Mouse (Mus musculus) CD8-positive naive resting alpha-beta T cell, adult 2 months (primary cell): Measurements from ENCODE around the gene Grik3.
"Not testable (repeated sequence)": the region's sequence is repeated elsewhere in the genome, so short reads cannot be mapped to it uniquely, and the experiment has no call there.

Experiments
- DNase-seq, 2 experiments: peaks; one replicate each; pipeline ENCODE4 v3.0.0; 2022; ENCODE audit warnings: low read depth in 2 of 2, low spot score in 2 of 2

The Grik3 gene

GRCm38 (mm10) chr4:125587577-125587976, 97.1 kb downstream of the Grik3 start:
- no peak for DNase-seq

GRCm38 (mm10) chr4:125590241-125590919, 99.9 kb downstream of the Grik3 start:
- DNase-seq, result no peak

DNA sequence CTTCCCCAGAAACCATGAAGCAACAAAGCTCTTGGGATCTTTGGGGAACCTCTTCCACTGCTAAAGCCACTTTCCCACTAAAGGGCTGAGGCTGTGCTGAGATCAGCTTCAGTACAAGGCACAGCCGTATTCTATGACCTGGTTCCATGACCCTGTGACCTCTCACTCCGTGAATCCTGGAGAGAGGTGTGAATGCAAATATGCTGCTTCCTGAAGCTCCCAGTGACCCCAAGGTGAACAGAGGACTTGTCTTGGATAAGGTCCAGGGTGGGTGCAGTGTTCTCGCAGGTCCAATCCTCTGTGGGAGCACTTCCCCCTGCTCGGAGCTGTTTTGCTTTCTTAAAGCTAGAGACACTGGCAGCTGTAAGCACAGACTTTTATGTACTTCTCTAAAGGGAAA, 102.2 kb downstream of the Grik3 start:
- DNase-seq, result no peak

- no peak for DNase-seq
Observed at GRCm38 (mm10) chr4:125595011-125595410, 104.5 kb downstream of the Grik3 start.

DNA sequence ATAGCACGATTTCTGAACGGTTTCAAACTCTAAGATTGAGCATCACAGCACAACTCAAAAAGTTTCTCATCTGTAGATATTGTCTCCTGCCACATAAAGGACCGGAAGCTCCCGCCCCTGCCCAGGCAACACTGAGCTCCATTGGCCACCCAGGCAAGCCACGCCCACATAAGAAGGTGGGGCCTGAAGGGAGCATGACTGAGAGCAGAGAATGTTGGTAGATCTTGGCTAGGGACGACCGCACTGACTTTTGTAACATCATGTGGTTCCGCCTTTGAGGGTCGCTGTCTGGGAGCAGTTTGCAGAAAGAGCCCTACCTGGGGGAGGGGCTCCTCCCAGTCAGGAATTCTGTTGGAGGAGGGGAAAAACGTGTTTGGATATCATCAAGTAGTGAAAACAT, 108.2 kb downstream of the Grik3 start:
- DNase-seq, result no peak

GRCm38 (mm10) chr4:125599510-125600005, 109.1 kb downstream of the Grik3 start:
- no peak for DNase-seq

GRCm38 (mm10) chr4:125600642-125601041, 110.1 kb downstream of the Grik3 start:
- no peak for DNase-seq

GRCm38 (mm10) chr4:125601301-125601700, 110.8 kb downstream of the Grik3 start:
- no peak for DNase-seq

GRCm38 (mm10) chr4:125604494-125604893, 114.0 kb downstream of the Grik3 start:
- DNase-seq, result no peak

DNA sequence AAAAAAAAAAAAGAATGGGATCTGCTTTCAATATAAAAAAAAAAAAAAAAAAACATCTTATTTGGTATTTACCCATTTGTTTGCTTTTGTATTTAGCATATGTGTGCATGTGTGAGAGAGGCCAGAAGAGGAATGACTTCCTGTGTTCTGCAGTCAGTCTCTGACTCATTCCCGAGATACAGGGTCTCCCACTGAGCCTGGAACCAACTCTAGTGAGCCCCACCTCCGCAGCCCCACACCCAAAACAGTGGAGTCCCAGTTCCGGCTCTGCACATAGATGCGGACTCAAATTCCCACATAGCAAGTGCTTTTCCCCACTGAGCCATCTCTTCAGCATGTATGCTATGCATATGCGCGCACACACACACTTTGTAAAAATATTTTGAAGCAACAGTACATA, 115.6 kb downstream of the Grik3 start:
- no peak for DNase-seq

- no peak for DNase-seq
Observed at GRCm38 (mm10) chr4:125607397-125608042, 117.0 kb downstream of the Grik3 start.

GRCm38 (mm10) chr4:125608896-125609295, 118.4 kb downstream of the Grik3 start:
- DNase-seq, result not testable (repeated sequence)

GRCm38 (mm10) chr4:125609320-125610306, 119.1 kb downstream of the Grik3 start:
- no peak for DNase-seq

GRCm38 (mm10) chr4:125617851-125618250, 127.4 kb downstream of the Grik3 start:
- DNase-seq, result no peak

DNA sequence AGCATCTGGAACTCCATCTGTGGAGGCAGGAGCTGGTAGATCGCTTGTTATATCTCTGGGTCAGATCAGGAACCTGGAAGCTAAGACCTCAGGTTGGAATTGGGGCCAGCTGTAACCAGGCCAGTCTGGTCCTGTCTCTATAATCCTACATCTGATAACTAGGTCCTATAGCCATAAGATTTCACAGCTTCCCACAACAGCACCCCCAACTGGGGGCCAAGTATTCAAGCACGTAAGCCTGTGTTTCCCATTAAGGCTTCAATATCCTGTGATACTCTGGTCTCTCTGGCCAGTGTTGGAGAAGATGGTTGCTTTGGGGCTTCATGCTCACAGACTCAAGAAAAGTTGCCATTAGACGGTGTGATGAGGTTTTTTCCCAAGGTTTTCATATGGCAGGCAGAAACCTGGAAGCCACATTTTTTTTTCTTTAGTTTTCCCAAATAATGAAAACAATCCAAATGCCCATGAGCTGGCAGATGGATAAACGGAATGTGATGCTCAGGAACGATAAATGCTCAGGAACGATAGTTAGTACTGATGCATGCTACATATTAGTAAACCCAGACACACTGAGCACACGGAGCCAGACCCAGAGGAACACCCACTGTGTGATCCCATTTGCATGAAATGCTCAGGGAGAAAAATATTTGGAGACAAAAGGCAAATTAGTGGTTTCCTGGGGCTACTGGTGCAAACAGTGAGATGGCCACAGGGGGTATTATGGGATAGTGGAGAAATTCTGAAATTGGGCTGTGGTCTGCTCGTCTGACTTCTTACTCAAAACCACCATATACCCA, 128.2 kb downstream of the Grik3 start:
- DNase-seq, result no peak

DNA sequence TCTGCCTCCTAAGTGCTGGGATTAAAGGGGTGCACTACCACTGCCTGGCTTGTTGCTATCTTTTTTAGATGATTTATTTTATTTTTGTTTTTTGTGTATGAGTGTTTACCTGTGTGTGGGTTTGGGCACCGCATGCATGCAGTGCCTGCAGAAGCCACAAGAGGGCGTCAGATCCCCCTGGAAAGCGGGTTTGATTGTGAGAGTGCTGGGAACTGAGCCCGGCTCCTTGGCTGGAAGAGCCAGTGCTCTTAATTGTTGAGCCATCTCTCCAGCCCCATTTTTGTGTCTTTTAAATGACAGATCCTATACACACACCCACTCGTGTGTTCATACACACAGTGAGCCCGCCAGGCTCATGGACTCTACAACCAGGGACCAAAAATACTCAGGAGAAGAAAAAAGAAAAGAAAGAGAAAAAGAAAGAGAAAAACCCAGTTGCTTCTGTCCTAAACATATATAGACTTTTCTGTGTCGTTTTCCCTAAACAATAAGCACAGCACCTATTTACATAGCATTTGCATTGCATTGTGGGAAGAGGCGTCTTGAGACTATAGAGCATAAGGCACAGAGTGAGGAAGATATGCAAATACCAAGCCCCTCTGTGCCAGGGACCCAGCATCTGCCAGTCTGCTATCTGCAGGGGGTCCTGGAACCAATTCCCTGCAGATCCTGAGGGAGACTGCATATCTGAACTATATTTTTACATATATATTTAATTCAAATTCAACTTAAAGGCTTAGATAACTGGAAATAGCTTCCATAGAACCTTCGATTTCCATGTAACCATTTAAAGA, 134.6 kb downstream of the Grik3 start:
- no peak for DNase-seq

- no peak for DNase-seq
Observed at GRCm38 (mm10) chr4:125629544-125629943, 139.0 kb downstream of the Grik3 start.

DNA sequence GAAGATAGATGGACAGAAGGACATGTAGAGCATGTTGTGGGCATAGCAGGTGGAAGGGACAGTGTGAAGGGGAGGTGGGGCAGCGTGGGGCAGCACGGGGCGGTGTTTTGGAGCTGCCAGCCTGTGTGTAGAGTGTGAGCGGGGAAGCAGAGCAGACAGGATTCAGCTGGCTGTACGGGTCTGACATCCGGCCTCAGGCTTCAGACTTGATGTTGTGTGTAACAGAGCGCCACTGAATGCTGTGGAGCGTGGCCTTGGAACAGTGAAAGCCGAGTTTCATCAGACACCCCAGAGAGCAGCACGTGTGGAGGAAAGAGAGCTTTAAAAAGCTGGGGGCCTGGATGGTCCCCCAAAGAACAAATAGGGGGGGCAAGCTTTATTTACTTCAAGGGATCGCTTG, 144.5 kb downstream of the Grik3 start:
- no peak for DNase-seq

DNA sequence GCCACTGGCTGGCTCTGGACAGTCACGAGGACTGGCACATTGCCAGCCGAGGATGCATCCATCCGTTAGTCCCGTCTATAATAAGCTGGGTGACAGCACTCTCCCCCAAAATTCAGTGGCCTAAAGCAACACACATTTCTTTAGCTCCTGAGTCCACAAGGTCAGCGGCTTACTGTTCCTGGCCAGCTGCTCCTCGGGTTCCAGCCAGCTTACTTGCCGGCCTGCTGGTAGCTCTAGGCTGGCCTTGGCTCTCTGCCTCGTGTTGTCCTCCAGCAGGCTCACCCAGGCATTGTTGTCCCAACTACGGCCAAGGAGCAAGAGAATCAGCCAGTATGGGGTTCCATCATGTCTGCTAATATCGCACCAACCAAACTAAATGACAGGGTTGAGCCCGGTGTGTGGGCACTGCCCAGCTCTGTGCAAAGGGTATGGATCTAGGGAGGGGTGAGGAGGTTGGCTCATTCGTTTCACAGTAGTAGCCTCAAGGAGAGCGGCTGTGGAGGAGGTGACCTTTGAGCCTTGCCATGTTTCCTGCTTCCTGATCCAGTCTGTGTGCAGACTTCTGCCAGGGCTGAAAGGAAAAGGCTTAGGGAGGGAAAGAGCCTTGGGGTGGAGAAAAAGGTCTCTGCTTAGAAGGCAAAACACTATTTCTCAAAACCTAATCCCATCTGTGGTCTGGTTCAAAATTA, 146.3 kb downstream of the Grik3 start:
- no peak for DNase-seq
